Mouse (Mus musculus) heart, postnatal 10 days (tissue): ENCODE data around the gene Actrt2. TPM values are rescaled to one million over a fixed set of nuclear protein-coding genes. Genes with fewer than 3 reads are reported as not detected.

Experiments used
- DNase-seq, 2 experiments: peaks; one replicate each; pipeline ENCODE4 v3.0.0; 2021
- intact Hi-C: fragments of 180-260 bp; cut with DNase I; formaldehyde crosslinking; loops from one replicate; pipeline ENCODE4 v1.15.1; 2025
- total RNA-seq, 2 experiments: library from RNA; stranded (reverse); gene quantifications; 2 replicates each; pipeline ENCODE4 v1.2.3; 2021

The Actrt2 gene
- total RNA-seq, 2 experiments from 2014 or later: not detected

- intact Hi-C loops: loop anchor here (2.0 to 5.0 kb wide), 3 partner anchors 143 to 243 kb away; no protein-coding TSS in a partner anchor
Observed at GRCm38 (mm10) chr4:154639591-154640442, 27.9 kb downstream of the Actrt2 start.

GRCm38 (mm10) chr4:154639126-154639525, 28.5 kb downstream of the Actrt2 start:
- intact Hi-C loops: loop anchor here (2.0 to 5.0 kb wide), 3 partner anchors 142 to 242 kb away; no protein-coding TSS in a partner anchor
- DNase-seq: peak; percentile 57 to 62

More at GRCm38 (mm10) chr4:154639591-154640442, 27.9 kb downstream of the Actrt2 start:
- no peak for DNase-seq

GRCm38 (mm10) chr4:154638320-154638886, 29.3 kb downstream of the Actrt2 start:
- intact Hi-C loops: loop anchor here (2.0 to 5.0 kb wide), 3 partner anchors 141 to 241 kb away; no protein-coding TSS in a partner anchor
- peak; percentile 45 to 47 for DNase-seq

GRCm38 (mm10) chr4:154637468-154638319, 30.0 kb downstream of the Actrt2 start:
- peak; percentile 46 to 47 for DNase-seq
- intact Hi-C loops: loop anchor here (2.0 to 5.0 kb wide), 3 partner anchors 140 to 240 kb away; no protein-coding TSS in a partner anchor

- peak; percentile 76 to 80 for DNase-seq
- intact Hi-C loops: loop anchor here (5.0 kb wide), 2 partner anchors 140 to 240 kb away; no protein-coding TSS in a partner anchor
Observed at GRCm38 (mm10) chr4:154636721-154637311, 30.9 kb downstream of the Actrt2 start, which contains the start of gene Prdm16. Prdm16 (minus strand) TSS chr4:154636873.

- intact Hi-C loops: loop anchor here (5.0 kb wide), 2 partner anchors 139 to 239 kb away; no protein-coding TSS in a partner anchor
- DNase-seq: peak in 1 of 2 experiments; percentile 83
Observed at GRCm38 (mm10) chr4:154636053-154636433, 31.6 kb downstream of the Actrt2 start.

GRCm38 (mm10) chr4:154635241-154636052, 32.2 kb downstream of the Actrt2 start:
- DNase-seq: peak; percentile 71 to 72
- intact Hi-C loops: loop anchor here (2.0 to 5.0 kb wide), 3 partner anchors 138 to 305 kb away; no protein-coding TSS in a partner anchor

- intact Hi-C loops: loop anchor here (2.0 to 5.0 kb wide), 4 partner anchors 52 to 304 kb away; no protein-coding TSS in a partner anchor
- peak; percentile 51 to 56 for DNase-seq
Observed at GRCm38 (mm10) chr4:154634470-154635240, 33.0 kb downstream of the Actrt2 start.

- intact Hi-C loops: loop anchor here (2.0 to 5.0 kb wide), 2 partner anchors 52 to 303 kb away; no protein-coding TSS in a partner anchor
- no peak for DNase-seq
Observed at GRCm38 (mm10) chr4:154634001-154634400, 33.7 kb downstream of the Actrt2 start.

GRCm38 (mm10) chr4:154632800-154633764, 34.6 kb downstream of the Actrt2 start:
- intact Hi-C loops: loop anchor here (5.0 kb wide), 1 partner anchor 51 kb away; no protein-coding TSS in a partner anchor
- peak; percentile 47 to 60 for DNase-seq

- no peak for DNase-seq
- intact Hi-C loops: loop anchor here (5.0 kb wide), 1 partner anchor 48 kb away; no protein-coding TSS in a partner anchor
Observed at GRCm38 (mm10) chr4:154630763-154631162, 36.9 kb downstream of the Actrt2 start.

GRCm38 (mm10) chr4:154627419-154628142, 40.1 kb downstream of the Actrt2 start:
- intact Hi-C loops: no loop called here
- no peak for DNase-seq

- DNase-seq: no peak
- intact Hi-C loops: no loop called here
Observed at GRCm38 (mm10) chr4:154626282-154626681, 41.4 kb downstream of the Actrt2 start.

- intact Hi-C loops: no loop called here
- DNase-seq: no peak
Observed at GRCm38 (mm10) chr4:154625710-154626109, 42.0 kb downstream of the Actrt2 start.

- DNase-seq: peak; percentile 37 to 41
- intact Hi-C loops: no loop called here
Observed at GRCm38 (mm10) chr4:154623241-154623640, 44.4 kb downstream of the Actrt2 start.

GRCm38 (mm10) chr4:154622521-154622920, 45.1 kb downstream of the Actrt2 start:
- DNase-seq: no peak
- intact Hi-C loops: no loop called here
